Mouse (Mus musculus): ENCODE measurements at regions not wholly inside any gene's neighbourhood (a gene's known extent, or its start where the extent isn't known, plus 50 kb on each side); places are given as distances from the start of the nearest gene placed in this dataset.

- DNase-seq (ENCODE audit: low spot score in 2 of 2), result no peak
Observed at GRCm38 (mm10) chr10:8995097-8995496, 109.2 kb upstream of the Sash1 start.

GRCm38 (mm10) chr10:8986339-8986738 is 100.5 kb upstream of the Sash1 start:
- DNase-seq (ENCODE audit: low spot score in 2 of 2), result no peak

GRCm38 (mm10) chr10:8983347-8983746 is 97.5 kb upstream of the Sash1 start:
- no peak for DNase-seq (ENCODE audit: low spot score in 2 of 2)

- no peak for DNase-seq (ENCODE audit: low spot score in 2 of 2)
Observed at GRCm38 (mm10) chr10:8980568-8980967, 94.7 kb upstream of the Sash1 start.

GRCm38 (mm10) chr10:8978595-8978994 is 92.7 kb upstream of the Sash1 start:
- DNase-seq (ENCODE audit: low spot score in 2 of 2), result no peak

- DNase-seq (ENCODE audit: low spot score in 2 of 2), result no peak
Observed at GRCm38 (mm10) chr10:8973934-8974333, 88.1 kb upstream of the Sash1 start.

GRCm38 (mm10) chr10:8972789-8973551 is 87.1 kb upstream of the Sash1 start:
- no peak for DNase-seq (ENCODE audit: low spot score in 2 of 2)

- no peak for DNase-seq (ENCODE audit: low spot score in 2 of 2)
Observed at GRCm38 (mm10) chr10:8970807-8971206, 84.9 kb upstream of the Sash1 start.

GRCm38 (mm10) chr10:8969586-8969985 is 83.7 kb upstream of the Sash1 start:
- DNase-seq (ENCODE audit: low spot score in 2 of 2), result no peak

GRCm38 (mm10) chr10:8969016-8969415 is 83.1 kb upstream of the Sash1 start:
- DNase-seq (ENCODE audit: low spot score in 2 of 2), result no peak

GRCm38 (mm10) chr10:8968276-8968923 is 82.5 kb upstream of the Sash1 start:
- DNase-seq (ENCODE audit: low spot score in 2 of 2), result peak in 1 of 2 experiments; percentile 13

- no peak for DNase-seq (ENCODE audit: low spot score in 2 of 2)
Observed at GRCm38 (mm10) chr10:8962921-8963320, 77.1 kb upstream of the Sash1 start.

GRCm38 (mm10) chr10:8960964-8961675 is 75.2 kb upstream of the Sash1 start:
- no peak for DNase-seq (ENCODE audit: low spot score in 2 of 2)

- no peak for DNase-seq (ENCODE audit: low spot score in 2 of 2)
Observed at GRCm38 (mm10) chr10:8960275-8960960, 74.5 kb upstream of the Sash1 start.

- no peak for DNase-seq (ENCODE audit: low spot score in 2 of 2)
Observed at GRCm38 (mm10) chr10:8955499-8956211, 69.8 kb upstream of the Sash1 start.

- DNase-seq (ENCODE audit: low spot score in 2 of 2), result no peak
Observed at GRCm38 (mm10) chr10:8954003-8954402, 68.1 kb upstream of the Sash1 start.

- no peak for DNase-seq (ENCODE audit: low spot score in 2 of 2)
Observed at GRCm38 (mm10) chr10:8952922-8953321, 67.1 kb upstream of the Sash1 start.

- DNase-seq (ENCODE audit: low spot score in 2 of 2), result no peak
Observed at GRCm38 (mm10) chr10:8951937-8952336, 66.1 kb upstream of the Sash1 start.

- no peak for DNase-seq (ENCODE audit: low spot score in 2 of 2)
Observed at GRCm38 (mm10) chr10:8951236-8951825, 65.5 kb upstream of the Sash1 start.

- DNase-seq (ENCODE audit: low spot score in 2 of 2), result no peak
Observed at GRCm38 (mm10) chr10:8948227-8948626, 62.4 kb upstream of the Sash1 start.

GRCm38 (mm10) chr10:8945195-8945751 is 59.4 kb upstream of the Sash1 start:
- no peak for DNase-seq (ENCODE audit: low spot score in 2 of 2)
